Mouse (Mus musculus): ENCODE measurements around the gene Hyal3. TPM values are rescaled to one million over a fixed set of nuclear protein-coding genes. Genes with fewer than 3 reads are reported as not detected.

Gene Hyal3
- total RNA-seq, 1 experiment = 0.54 TPM

DNA sequence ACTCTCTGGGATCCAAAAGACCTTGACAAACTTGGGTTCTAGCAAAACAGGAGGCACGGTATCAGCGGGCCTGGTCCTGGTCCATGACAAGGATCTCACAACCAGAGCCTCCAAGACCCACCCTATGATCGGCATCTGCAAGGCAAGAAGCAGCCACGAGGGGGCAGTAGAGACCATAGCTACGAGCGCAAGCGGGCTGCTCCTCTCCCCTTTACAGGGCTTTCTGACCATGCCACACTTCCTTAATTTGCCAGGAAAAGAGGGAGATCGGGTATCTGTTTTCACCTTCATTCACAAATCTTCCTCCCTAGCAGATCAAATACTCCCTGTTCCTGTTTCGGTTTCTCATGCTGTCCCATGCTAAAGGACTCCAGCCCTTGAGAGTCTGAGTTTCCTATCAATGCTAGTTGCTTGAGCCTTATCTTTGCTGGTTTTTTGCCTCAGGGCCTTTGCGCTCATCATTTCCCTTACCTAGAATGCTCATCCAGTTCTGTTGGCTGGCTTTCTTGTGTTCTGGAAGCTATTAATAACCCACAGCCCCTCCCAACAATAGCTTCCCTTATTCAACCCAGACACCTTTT lies 21.5 kb downstream of the Hyal3 start:
- TF ChIP-seq ZC3H11A (IDR thresholded peaks at IDR 0.05; ENCODE audit: borderline replicate concordance, low read depth, low read length) (peak; percentile 82), HCFC1 (IDR thresholded peaks at IDR 0.05; ENCODE audit: borderline replicate concordance, insufficient read depth, low read length) (no peak), MAFK (IDR thresholded peaks at IDR 0.05; ENCODE audit: insufficient read depth, low read depth, low read length) (no peak)
- peak; percentile 86 for DNase-seq (ENCODE audit: low read depth, low spot score)
- Histone ChIP-seq H3K4me1 (ENCODE audit: control insufficient read depth in 2 of 2, insufficient read depth in 2 of 2, low read length in 2 of 2, poor library complexity in 1 of 2) (peaks cover 6 to 37% of the 10 kb centered on the region in 2 experiments; a peak in 2 of 4 replicates), H3K36me3 (ENCODE audit: control insufficient read depth, insufficient read depth, low read length, poor library complexity, severe bottlenecking) (no peaks in the 10 kb centered on the region), H3K27ac (ENCODE audit: insufficient read depth, low read depth, low read length, poor library complexity, severe bottlenecking) (no peak overlapping the region), H3K9ac (ENCODE audit: insufficient read depth, low read depth, low read length, poor library complexity, severe bottlenecking) (no peak overlapping the region), H3K9me3 (ENCODE audit: control insufficient read depth, insufficient read depth, low read depth, low read length) (no peaks in the 10 kb centered on the region), H3K4me3 (ENCODE audit: insufficient read depth in 1 of 2, low read depth in 1 of 2, low read length in 2 of 2, poor library complexity in 1 of 2, severe bottlenecking in 1 of 2) (no peak overlapping the region)
- in situ Hi-C loops (cut with MboI; ENCODE audit: low sequenced_read_pairs in 2 of 2, unreplicated experiment in 2 of 2) = no loop called here

DNA sequence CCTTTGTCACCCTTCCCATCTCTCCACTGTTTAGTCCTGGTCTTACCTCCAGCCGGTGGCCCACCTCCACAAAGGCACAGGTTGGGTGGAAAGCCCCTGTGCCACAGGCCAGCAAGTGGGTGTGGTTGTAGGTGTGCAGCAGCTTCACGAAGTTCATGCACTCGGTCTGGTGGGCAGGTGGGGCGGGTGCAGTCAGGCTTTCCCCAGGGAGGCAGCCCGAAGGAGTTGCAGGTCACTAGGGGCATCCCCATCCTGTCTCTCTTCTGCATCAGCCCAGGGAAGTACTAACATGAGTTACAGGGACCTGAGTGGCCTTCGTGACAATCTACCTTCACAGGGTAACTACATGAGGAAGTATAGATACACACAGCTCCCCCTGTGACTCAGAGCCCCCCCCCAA lies 22.6 kb downstream of the Hyal3 start:
- in situ Hi-C loops (cut with MboI; ENCODE audit: low sequenced_read_pairs in 2 of 2, unreplicated experiment in 2 of 2) = no loop called here
- TF ChIP-seq ZNF384 (IDR thresholded peaks at IDR 0.05; ENCODE audit: low read depth, low read length) = no peak
- TF ChIP-seq MAFK (IDR thresholded peaks at IDR 0.05; ENCODE audit: insufficient read depth, low read depth, low read length) = no peak
- TF ChIP-seq HCFC1 (IDR thresholded peaks at IDR 0.05; ENCODE audit: borderline replicate concordance, insufficient read depth, low read length) = no peak
- no peak for TF ChIP-seq CHD2 (IDR thresholded peaks at IDR 0.05; ENCODE audit: low read depth, low read length)
- no peak for TF ChIP-seq ZC3H11A (IDR thresholded peaks at IDR 0.05; ENCODE audit: borderline replicate concordance, low read depth, low read length)
- no peaks in the 10 kb centered on the region for H3K9me3 ChIP-seq (ENCODE audit: control insufficient read depth, insufficient read depth, low read depth, low read length)
- DNase-seq (ENCODE audit: low read depth, low spot score) = no peak
- no peak overlapping the region for H3K27ac ChIP-seq (ENCODE audit: insufficient read depth, low read depth, low read length, poor library complexity, severe bottlenecking)
- H3K36me3 ChIP-seq (ENCODE audit: control insufficient read depth, insufficient read depth, low read length, poor library complexity, severe bottlenecking) = no peaks in the 10 kb centered on the region
- peaks cover 9 to 39% of the 10 kb centered on the region in 2 experiments; a peak in 3 of 4 replicates for H3K4me1 ChIP-seq (ENCODE audit: control insufficient read depth in 2 of 2, insufficient read depth in 2 of 2, low read length in 2 of 2, poor library complexity in 1 of 2)
- H3K4me3 ChIP-seq (ENCODE audit: insufficient read depth in 1 of 2, low read depth in 1 of 2, low read length in 2 of 2, poor library complexity in 1 of 2, severe bottlenecking in 1 of 2) = no peak overlapping the region
- no peak overlapping the region for H3K9ac ChIP-seq (ENCODE audit: insufficient read depth, low read depth, low read length, poor library complexity, severe bottlenecking)

DNA sequence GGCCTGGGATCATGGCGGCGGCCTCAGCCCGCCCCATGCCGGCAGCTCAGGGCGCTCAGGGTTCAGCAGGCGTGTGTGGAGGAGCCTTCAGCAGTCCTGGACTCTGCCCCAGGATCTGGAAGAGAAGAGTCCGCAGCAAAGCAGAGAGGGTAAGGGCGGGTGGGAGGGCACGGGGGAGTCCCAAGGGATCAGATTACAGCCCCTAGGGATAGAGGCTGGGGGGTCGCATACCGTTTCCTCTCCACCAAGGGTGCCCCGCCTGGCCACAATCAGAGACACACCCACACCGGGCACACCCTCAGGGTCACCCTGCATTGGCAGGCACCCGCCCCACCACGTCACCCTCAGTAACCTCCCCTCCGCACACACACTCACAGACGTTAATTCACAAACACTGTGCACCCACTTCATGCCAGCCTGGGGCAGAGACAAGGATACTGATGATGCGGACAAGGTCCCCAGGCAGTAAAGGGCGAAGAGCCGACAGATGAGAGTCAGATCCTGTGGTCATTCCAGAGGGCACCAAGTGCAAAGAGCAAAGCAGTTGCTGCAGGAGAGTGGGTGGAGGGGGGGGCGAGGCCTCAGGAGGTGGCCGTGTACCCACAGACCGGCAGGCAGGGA lies 24.5 kb downstream of the Hyal3 start:
- Histone ChIP-seq H3K4me1 (ENCODE audit: control insufficient read depth in 2 of 2, insufficient read depth in 2 of 2, low read length in 2 of 2, poor library complexity in 1 of 2) (peaks cover 7 to 46% of the 10 kb centered on the region in 2 experiments; a peak in 3 of 4 replicates), H3K27ac (ENCODE audit: insufficient read depth, low read depth, low read length, poor library complexity, severe bottlenecking) (no peak overlapping the region)
- in situ Hi-C loops (cut with MboI; ENCODE audit: low sequenced_read_pairs in 2 of 2, unreplicated experiment in 2 of 2) = no loop called here

DNA sequence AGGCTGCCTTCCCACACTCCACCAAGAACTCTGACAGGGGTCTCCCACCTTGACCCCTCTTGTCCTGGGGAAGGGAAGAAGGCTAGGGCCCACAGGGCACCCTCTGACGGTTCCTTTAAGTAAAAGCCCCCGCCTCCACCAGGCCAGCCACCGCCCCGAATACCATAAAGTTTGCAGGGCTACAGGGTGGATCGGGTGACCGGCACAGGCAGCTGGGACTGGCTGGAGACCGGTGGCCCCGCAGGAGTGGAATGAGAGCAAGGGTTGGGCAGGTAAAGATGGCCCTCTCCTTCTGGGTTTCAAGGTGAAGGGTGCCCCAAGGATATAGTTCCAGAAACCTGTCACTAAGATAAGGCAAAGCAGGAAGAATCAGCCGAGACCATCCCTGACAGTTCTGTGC lies 26.0 kb downstream of the Hyal3 start:
- TF ChIP-seq MAFK (IDR thresholded peaks at IDR 0.05; ENCODE audit: insufficient read depth, low read depth, low read length) = no peak
- no peak overlapping the region for H3K4me3 ChIP-seq (ENCODE audit: insufficient read depth in 1 of 2, low read depth in 1 of 2, low read length in 2 of 2, poor library complexity in 1 of 2, severe bottlenecking in 1 of 2)
- no peak overlapping the region for H3K9ac ChIP-seq (ENCODE audit: insufficient read depth, low read depth, low read length, poor library complexity, severe bottlenecking)
- H3K36me3 ChIP-seq (ENCODE audit: control insufficient read depth, insufficient read depth, low read length, poor library complexity, severe bottlenecking) = no peaks in the 10 kb centered on the region
- peaks cover 7 to 46% of the 10 kb centered on the region in 2 experiments; a peak in 3 of 4 replicates for H3K4me1 ChIP-seq (ENCODE audit: control insufficient read depth in 2 of 2, insufficient read depth in 2 of 2, low read length in 2 of 2, poor library complexity in 1 of 2)
- no peaks in the 10 kb centered on the region for H3K9me3 ChIP-seq (ENCODE audit: control insufficient read depth, insufficient read depth, low read depth, low read length)
- no peak overlapping the region for H3K27ac ChIP-seq (ENCODE audit: insufficient read depth, low read depth, low read length, poor library complexity, severe bottlenecking)
- in situ Hi-C loops (cut with MboI; ENCODE audit: low sequenced_read_pairs in 2 of 2, unreplicated experiment in 2 of 2) = no loop called here
- DNase-seq (ENCODE audit: low read depth, low spot score) = no peak

More for the DNA sequence above, 24.5 kb downstream of the Hyal3 start:
- no peak for DNase-seq (ENCODE audit: low read depth, low spot score)
- peak overlapping the region; percentile 36 to 45; a peak in 3 of 4 replicates for H3K4me3 ChIP-seq (ENCODE audit: insufficient read depth in 1 of 2, low read depth in 1 of 2, low read length in 2 of 2, poor library complexity in 1 of 2, severe bottlenecking in 1 of 2)
- peak overlapping the region; percentile 30; the same call in 1 of the 2 replicates for H3K9ac ChIP-seq (ENCODE audit: insufficient read depth, low read depth, low read length, poor library complexity, severe bottlenecking)
- no peaks in the 10 kb centered on the region for H3K9me3 ChIP-seq (ENCODE audit: control insufficient read depth, insufficient read depth, low read depth, low read length)
- TF ChIP-seq HCFC1 (IDR thresholded peaks at IDR 0.05; ENCODE audit: borderline replicate concordance, insufficient read depth, low read length) = no peak
- no peak for TF ChIP-seq MAFK (IDR thresholded peaks at IDR 0.05; ENCODE audit: insufficient read depth, low read depth, low read length)
- TF ChIP-seq ZNF384 (IDR thresholded peaks at IDR 0.05; ENCODE audit: low read depth, low read length) = no peak
- no peak for TF ChIP-seq ZC3H11A (IDR thresholded peaks at IDR 0.05; ENCODE audit: borderline replicate concordance, low read depth, low read length)
- H3K36me3 ChIP-seq (ENCODE audit: control insufficient read depth, insufficient read depth, low read length, poor library complexity, severe bottlenecking) = no peaks in the 10 kb centered on the region

DNA sequence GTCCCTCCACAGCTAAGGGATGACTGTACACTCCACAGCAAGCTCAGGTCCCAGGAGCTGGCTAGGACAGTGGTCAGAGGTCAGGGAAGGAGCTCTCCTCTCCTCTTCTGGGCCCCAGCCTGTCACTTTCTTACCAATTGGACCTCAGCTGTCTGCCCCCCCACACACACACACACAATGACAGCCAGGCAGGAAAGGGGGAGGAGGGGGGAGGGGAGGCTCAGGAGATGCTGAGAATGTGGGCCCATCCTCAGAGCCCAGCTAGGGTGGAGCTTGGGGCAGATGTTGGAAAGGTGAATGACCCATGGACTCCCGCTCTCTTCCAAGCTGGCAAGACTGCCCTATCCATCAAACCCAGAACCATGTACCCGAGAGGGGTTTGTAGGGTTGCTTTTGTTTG lies 26.4 kb downstream of the Hyal3 start:
- Histone ChIP-seq H3K9me3 (ENCODE audit: control insufficient read depth, insufficient read depth, low read depth, low read length) (no peaks in the 10 kb centered on the region), H3K4me1 (ENCODE audit: control insufficient read depth in 2 of 2, insufficient read depth in 2 of 2, low read length in 2 of 2, poor library complexity in 1 of 2) (peaks cover 6 to 50% of the 10 kb centered on the region in 2 experiments; a peak in 3 of 4 replicates), H3K36me3 (ENCODE audit: control insufficient read depth, insufficient read depth, low read length, poor library complexity, severe bottlenecking) (no peaks in the 10 kb centered on the region), H3K27ac (ENCODE audit: insufficient read depth, low read depth, low read length, poor library complexity, severe bottlenecking) (no peak overlapping the region), H3K4me3 (ENCODE audit: insufficient read depth in 1 of 2, low read depth in 1 of 2, low read length in 2 of 2, poor library complexity in 1 of 2, severe bottlenecking in 1 of 2) (no peak overlapping the region), H3K9ac (ENCODE audit: insufficient read depth, low read depth, low read length, poor library complexity, severe bottlenecking) (no peak overlapping the region)
- in situ Hi-C loops (cut with MboI; ENCODE audit: low sequenced_read_pairs in 2 of 2, unreplicated experiment in 2 of 2) = no loop called here
- DNase-seq (ENCODE audit: low read depth, low spot score) = no peak
- no peak for TF ChIP-seq MAFK (IDR thresholded peaks at IDR 0.05; ENCODE audit: insufficient read depth, low read depth, low read length)
- TF ChIP-seq HCFC1 (IDR thresholded peaks at IDR 0.05; ENCODE audit: borderline replicate concordance, insufficient read depth, low read length) = no peak
- no peak for TF ChIP-seq ZNF384 (IDR thresholded peaks at IDR 0.05; ENCODE audit: low read depth, low read length)
- no peak for TF ChIP-seq ZC3H11A (IDR thresholded peaks at IDR 0.05; ENCODE audit: borderline replicate concordance, low read depth, low read length)
- no peak for TF ChIP-seq CHD2 (IDR thresholded peaks at IDR 0.05; ENCODE audit: low read depth, low read length)

Data from ES-E14 (cell line).